Mouse (Mus musculus) embryonic facial prominence, embryonic 14.5 days (tissue): ENCODE results near the gene AW146154. TPM values are rescaled to one million over a fixed set of nuclear protein-coding genes. Genes with fewer than 3 reads are reported as not detected.
"Not testable (repeated sequence)": the region's sequence is repeated elsewhere in the genome, so short reads cannot be mapped to it uniquely, and the experiment has no call there.

ENCODE experiments used
- ATAC-seq: fragments of 200-750 bp; cut with Nextera tagmentation; 2 replicates; pipeline ENCODE4 v1.8.0; 2017; ENCODE audit warnings: low read depth, moderate number of reproducible peaks, moderate TSS enrichment
- DNase-seq: peaks from one replicate; pipeline ENCODE4 v3.0.0-alpha.2; 2015; ENCODE audit warnings: low spot score
- H3K27ac ChIP-seq: fragments of 300-500 bp; sonication (generic); replicated peaks from 2 replicates; pipeline ENCODE4 v1.5.1; 2014; ENCODE audit warnings: low read depth, mild to moderate bottlenecking, low read length, moderate library complexity
- H3K27me3 ChIP-seq: fragments of 300-500 bp; sonication (generic); replicated peaks from 2 replicates; pipeline ENCODE4 v1.6.1; 2014; ENCODE audit warnings: low read length; ENCODE audit not compliant: control insufficient read depth, insufficient read depth
- H3K36me3 ChIP-seq: fragments of 300-500 bp; sonication (generic); 2 replicates; pipeline ENCODE4 v1.6.1; 2014; ENCODE audit warnings: low read length, mixed read lengths; ENCODE audit not compliant: control insufficient read depth, insufficient read depth
- H3K4me1 ChIP-seq: fragments of 300-500 bp; sonication (generic); 2 replicates; pipeline ENCODE4 v1.6.1; 2014; ENCODE audit warnings: antibody characterized with exemption, low read length; ENCODE audit not compliant: control insufficient read depth, insufficient read depth
- H3K4me2 ChIP-seq: fragments of 300-500 bp; sonication (generic); 2 replicates; pipeline ENCODE4 v1.6.1; 2014; ENCODE audit warnings: low read depth, mild to moderate bottlenecking, low read length, moderate library complexity, mixed read lengths
- H3K4me3 ChIP-seq: fragments of 300-500 bp; sonication (generic); 2 replicates; pipeline ENCODE4 v1.5.1; 2014; ENCODE audit warnings: low read depth, mild to moderate bottlenecking, low read length
- H3K9ac ChIP-seq: fragments of 300-500 bp; sonication (generic); 2 replicates; pipeline ENCODE4 v1.6.1; 2014; ENCODE audit warnings: low read depth, mild to moderate bottlenecking, low read length, moderate library complexity, mixed read lengths
- H3K9me3 ChIP-seq: fragments of 300-500 bp; sonication (generic); 2 replicates; pipeline ENCODE4 v1.6.1; 2016; ENCODE audit warnings: low read length; ENCODE audit not compliant: control insufficient read depth
- WGBS: fragments of 180-500 bp; shearing (Covaris S2); extraction: QIAGEN DNeasy Blood & Tissue Kit; methylation state at CpG from one replicate; pipeline ENCODE4 v1.1.7; 2014; 5-methylcytosine and 5-hydroxymethylcytosine counted together
- polyA plus RNA-seq: library from polyadenylated mRNA; unstranded; fragments of >200 nt; fragmentation: Nextera tagmentation; extraction: Ambion mirVana; gene quantifications from 2 replicates; pipeline ENCODE4 v1.2.1, GENCODE M21; 2014

AW146154 gene
- polyA plus RNA-seq, 1 experiment from 2014 or later: 7.8 TPM

DNA sequence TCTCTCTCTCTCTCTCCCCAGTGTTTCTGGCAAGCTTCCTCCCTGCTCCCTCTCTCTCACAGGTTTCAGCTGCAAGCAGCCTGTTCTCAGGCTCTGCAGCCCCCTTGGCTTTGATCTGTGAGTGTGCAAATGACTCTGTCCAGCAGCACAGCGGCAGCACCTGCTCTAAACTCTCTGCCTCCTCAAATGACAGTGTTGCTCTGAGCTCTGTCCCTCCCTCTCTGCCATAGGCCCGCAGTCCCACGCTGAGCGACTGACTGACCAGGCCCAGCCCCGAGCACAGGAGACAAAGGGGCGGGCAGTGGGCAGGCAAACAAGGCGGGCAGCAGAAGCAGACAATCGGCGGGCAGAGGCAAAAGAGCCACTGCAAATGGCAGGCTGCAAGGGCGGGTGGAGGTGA, 47.8 kb downstream of the AW146154 start:
- ATAC-seq (no peak), DNase-seq (no peak)
- Histone ChIP-seq H3K4me3 (no peak overlapping the region), H3K27me3 (no peaks in the 10 kb centered on the region), H3K9me3 (0 out of 2 replicates have a peak, but pooled peaks cover 2% of the 10 kb centered on the region), H3K27ac (no peak overlapping the region), H3K36me3 (no peaks in the 10 kb centered on the region), H3K4me2 (no peak overlapping the region), H3K4me1 (no peaks in the 10 kb centered on the region), H3K9ac (no peak overlapping the region)
- 10% methylated on average over 8 of the region's 10 CpGs for whole genome bisulfite sequencing

DNA sequence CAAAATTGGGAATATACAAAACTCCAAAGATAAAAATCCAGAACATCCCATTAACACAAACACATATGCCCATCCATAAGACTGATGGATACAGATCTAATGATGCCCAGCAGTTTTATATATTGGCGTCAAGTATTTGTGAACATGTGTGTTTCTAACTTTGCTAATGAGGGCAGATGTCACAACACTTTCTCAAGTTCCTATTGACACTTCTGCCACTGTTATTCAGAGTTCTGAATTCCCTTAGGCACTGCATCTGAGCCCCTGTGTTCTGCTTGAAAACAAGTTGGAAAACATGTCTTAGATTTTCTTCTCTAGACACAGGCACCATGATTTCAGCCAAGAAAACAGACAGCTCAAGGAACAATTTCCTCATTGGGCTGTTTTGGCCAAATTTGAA, 51.1 kb downstream of the AW146154 start, which contains the start of gene Vmn2r57:
TSS of gene Vmn2r57 (minus strand) at position 101 of the 400 bp plus-strand sequence.
- H3K9me3 ChIP-seq, H3K36me3 ChIP-seq, DNase-seq, H3K27me3 ChIP-seq, H3K4me2 ChIP-seq, H3K4me3 ChIP-seq, H3K4me1 ChIP-seq, H3K27ac ChIP-seq, H3K9ac ChIP-seq, ATAC-seq: not testable (repeated sequence)
- WGBS: 67% methylated on average over 1 of the region's 1 CpGs

Other genes starting within 250 kb of the AW146154 start
- 11.6 and 13.7 TPM in 2 replicates for gene AI987944, start 106.5 kb downstream of the AW146154 start, polyA plus RNA-seq
- 0.26 and 0.28 TPM in 2 replicates for gene Vmn2r57, start 51.2 kb downstream of the AW146154 start, polyA plus RNA-seq
- gene Gm20449, start 473 bp downstream of the AW146154 start, polyA plus RNA-seq: 0.07 and 0.09 TPM in 2 replicates
- not detected in 2 replicates for gene Gm6871, start 73.8 kb upstream of the AW146154 start, polyA plus RNA-seq
- 12.6 and 12.8 TPM in 2 replicates for gene 2610021A01Rik, start 99.3 kb upstream of the AW146154 start, polyA plus RNA-seq
- 13.6 and 13.8 TPM in 2 replicates for gene Zfp788, start 133.3 kb upstream of the AW146154 start, polyA plus RNA-seq